Mouse (Mus musculus) limb, embryonic 15.5 days (tissue): ENCODE measurements around the gene Fbxw11. TPM values are rescaled to one million over a fixed set of nuclear protein-coding genes. Genes with fewer than 3 reads are reported as not detected.

Experiments used
- ATAC-seq: fragments of 200-750 bp; cut with Nextera tagmentation; 2 replicates; pipeline ENCODE4 v1.8.0; 2017; ENCODE audit warnings: low read depth, moderate TSS enrichment; ENCODE audit not compliant: insufficient number of reproducible peaks, low FRiP score, low TSS enrichment
- H3K27ac ChIP-seq: fragments of 300-500 bp; sonication (generic); 2 replicates; pipeline ENCODE4 v1.5.1; 2015; ENCODE audit warnings: moderate library complexity, mild to moderate bottlenecking, inconsistent platforms
- H3K27me3 ChIP-seq: fragments of 300-500 bp; sonication (generic); 2 replicates; pipeline ENCODE4 v1.6.1; 2015; ENCODE audit warnings: inconsistent platforms
- H3K36me3 ChIP-seq: fragments of 300-500 bp; sonication (generic); 2 replicates; pipeline ENCODE4 v1.6.1; 2015; ENCODE audit warnings: inconsistent platforms
- H3K4me1 ChIP-seq: fragments of 300-500 bp; sonication (generic); 2 replicates; pipeline ENCODE4 v1.6.1; 2015; ENCODE audit warnings: inconsistent platforms
- H3K4me2 ChIP-seq: fragments of 300-500 bp; sonication (generic); 2 replicates; pipeline ENCODE4 v1.6.1; 2015; ENCODE audit warnings: mild to moderate bottlenecking, inconsistent platforms
- H3K4me3 ChIP-seq: fragments of 300-500 bp; sonication (generic); 2 replicates; pipeline ENCODE4 v1.5.1; 2015; ENCODE audit warnings: mild to moderate bottlenecking, inconsistent platforms
- H3K9ac ChIP-seq: fragments of 300-500 bp; sonication (generic); 2 replicates; pipeline ENCODE4 v1.6.1; 2015; ENCODE audit warnings: inconsistent platforms
- H3K9me3 ChIP-seq: fragments of 300-500 bp; sonication (generic); 2 replicates; pipeline ENCODE4 v1.6.1; 2016; ENCODE audit warnings: inconsistent platforms
- WGBS: fragments of 180-500 bp; shearing (Covaris S2); methylation state at CpG from one replicate; pipeline ENCODE4 v1.1.7; 2015; 5-methylcytosine and 5-hydroxymethylcytosine counted together
- polyA plus RNA-seq: library from polyadenylated mRNA; unstranded; fragments of >200 nt; fragmentation: Nextera tagmentation; extraction: Ambion mirVana; gene quantifications from 2 replicates; pipeline ENCODE4 v1.2.1, GENCODE M21; 2015

Gene Fbxw11
- polyA plus RNA-seq, 1 experiment from 2014 or later, result 76.9 TPM

GRCm38 (mm10) chr11:32746036-32746435, 103.5 kb downstream of the Fbxw11 start:
- Histone ChIP-seq H3K4me2 (no peak overlapping the region), H3K4me1 (peaks cover under 1% of the 10 kb centered on the region), H3K9me3 (no peaks in the 10 kb centered on the region), H3K27me3 (no peaks in the 10 kb centered on the region), H3K27ac (no peak overlapping the region), H3K36me3 (peaks cover 57% of the 10 kb centered on the region), H3K9ac (no peak overlapping the region), H3K4me3 (no peak overlapping the region)
- ATAC-seq, result no peak
- WGBS, result 68% methylated on average over 5 of the region's 5 CpGs

GRCm38 (mm10) chr11:32746475-32746874, 104.0 kb downstream of the Fbxw11 start:
- Histone ChIP-seq H3K36me3 (peaks cover 53% of the 10 kb centered on the region), H3K4me2 (no peak overlapping the region)
- no peak for ATAC-seq

GRCm38 (mm10) chr11:32748800-32749199, 106.3 kb downstream of the Fbxw11 start:
- H3K4me3 ChIP-seq, result no peak overlapping the region
- no peak overlapping the region for H3K27ac ChIP-seq
- no peaks in the 10 kb centered on the region for H3K27me3 ChIP-seq
- peaks cover 36% of the 10 kb centered on the region for H3K36me3 ChIP-seq
- 75% methylated on average over 4 of the region's 4 CpGs for WGBS
- ATAC-seq, result no peak
- peaks cover 16% of the 10 kb centered on the region for H3K4me1 ChIP-seq
- no peaks in the 10 kb centered on the region for H3K9me3 ChIP-seq
- H3K4me2 ChIP-seq, result no peak overlapping the region
- no peak overlapping the region for H3K9ac ChIP-seq

More at GRCm38 (mm10) chr11:32746475-32746874, 104.0 kb downstream of the Fbxw11 start:
- H3K4me1 ChIP-seq, result peaks cover 5% of the 10 kb centered on the region
- no peak overlapping the region for H3K9ac ChIP-seq
- no peak overlapping the region for H3K27ac ChIP-seq
- H3K27me3 ChIP-seq, result no peaks in the 10 kb centered on the region
- H3K9me3 ChIP-seq, result no peaks in the 10 kb centered on the region
- 75% methylated on average over 3 of the region's 3 CpGs for WGBS
- no peak overlapping the region for H3K4me3 ChIP-seq

- no peak for ATAC-seq
- no peak overlapping the region for H3K4me3 ChIP-seq
- WGBS, result 36% methylated on average over 7 of the region's 7 CpGs
- peak overlapping the region; percentile 62 for H3K27ac ChIP-seq
- peaks cover 16% of the 10 kb centered on the region for H3K4me1 ChIP-seq
- no peaks in the 10 kb centered on the region for H3K27me3 ChIP-seq
- no peaks in the 10 kb centered on the region for H3K9me3 ChIP-seq
- H3K9ac ChIP-seq, result no peak overlapping the region
- H3K36me3 ChIP-seq, result peaks cover 10% of the 10 kb centered on the region
- H3K4me2 ChIP-seq, result no peak overlapping the region
These were observed 109.5 kb downstream of the Fbxw11 start for GRCm38 (mm10) chr11:32751863-32752594.

GRCm38 (mm10) chr11:32752595-32752885, 110.0 kb downstream of the Fbxw11 start:
- no peak for ATAC-seq

GRCm38 (mm10) chr11:32753358-32753757, 110.8 kb downstream of the Fbxw11 start:
- Histone ChIP-seq H3K4me2 (no peak overlapping the region), H3K9me3 (no peaks in the 10 kb centered on the region), H3K27me3 (no peaks in the 10 kb centered on the region), H3K4me1 (peaks cover 16% of the 10 kb centered on the region), H3K36me3 (no peaks in the 10 kb centered on the region), H3K27ac (no peak overlapping the region), H3K4me3 (no peak overlapping the region), H3K9ac (no peak overlapping the region)
- WGBS, result 94% methylated on average over 2 of the region's 2 CpGs
- no peak for ATAC-seq

More at GRCm38 (mm10) chr11:32752595-32752885, 110.0 kb downstream of the Fbxw11 start:
- Histone ChIP-seq H3K9ac (no peak overlapping the region), H3K4me2 (no peak overlapping the region), H3K27me3 (no peaks in the 10 kb centered on the region), H3K36me3 (peaks cover 5% of the 10 kb centered on the region; the same call in 1 of the 2 replicates), H3K27ac (peak overlapping the region; percentile 62), H3K4me3 (no peak overlapping the region), H3K4me1 (peaks cover 16% of the 10 kb centered on the region), H3K9me3 (no peaks in the 10 kb centered on the region)
- 84% methylated on average over 5 of the region's 5 CpGs for WGBS

GRCm38 (mm10) chr11:32762773-32763172, 120.2 kb downstream of the Fbxw11 start:
- WGBS, result 49% methylated on average over 3 of the region's 3 CpGs
- no peak for ATAC-seq
- H3K36me3 ChIP-seq, result no peaks in the 10 kb centered on the region

GRCm38 (mm10) chr11:32767496-32768230, 125.1 kb downstream of the Fbxw11 start:
- Histone ChIP-seq H3K9ac (no peak overlapping the region), H3K27me3 (0 out of 2 replicates have a peak, but pooled peaks cover 3% of the 10 kb centered on the region), H3K4me2 (no peak overlapping the region), H3K9me3 (no peaks in the 10 kb centered on the region), H3K36me3 (no peaks in the 10 kb centered on the region), H3K27ac (no peak overlapping the region), H3K4me1 (peaks cover 24% of the 10 kb centered on the region), H3K4me3 (no peak overlapping the region)
- ATAC-seq, result no peak
- WGBS, result 66% methylated on average over 18 of the region's 18 CpGs

More at GRCm38 (mm10) chr11:32762773-32763172, 120.2 kb downstream of the Fbxw11 start:
- Histone ChIP-seq H3K27ac (no peak overlapping the region), H3K4me3 (no peak overlapping the region), H3K4me1 (peaks cover 6% of the 10 kb centered on the region; the same call in 1 of the 2 replicates), H3K9me3 (no peaks in the 10 kb centered on the region), H3K9ac (no peak overlapping the region), H3K4me2 (no peak overlapping the region), H3K27me3 (0 out of 2 replicates have a peak, but pooled peaks cover 3% of the 10 kb centered on the region)

GRCm38 (mm10) chr11:32768642-32769343, 126.3 kb downstream of the Fbxw11 start:
- Histone ChIP-seq H3K9ac (no peak overlapping the region), H3K36me3 (no peaks in the 10 kb centered on the region), H3K9me3 (no peaks in the 10 kb centered on the region), H3K4me2 (no peak overlapping the region), H3K27ac (0 out of 2 replicates have a peak overlapping the region, but pooled peaks have one; percentile 22), H3K4me3 (no peak overlapping the region), H3K4me1 (peaks cover 22% of the 10 kb centered on the region), H3K27me3 (0 out of 2 replicates have a peak, but pooled peaks cover 3% of the 10 kb centered on the region)
- WGBS, result 65% methylated on average over 12 of the region's 12 CpGs
- no peak for ATAC-seq

GRCm38 (mm10) chr11:32780747-32781536, 138.4 kb downstream of the Fbxw11 start:
- H3K4me2 ChIP-seq, result no peak overlapping the region
- no peaks in the 10 kb centered on the region for H3K36me3 ChIP-seq
- ATAC-seq, result 0 out of 2 replicates have a peak, but pooled peaks have one; percentile 37
- no peaks in the 10 kb centered on the region for H3K27me3 ChIP-seq
- no peak overlapping the region for H3K4me3 ChIP-seq
- no peak overlapping the region for H3K9ac ChIP-seq
- peaks cover 18% of the 10 kb centered on the region; the same call in 1 of the 2 replicates for H3K4me1 ChIP-seq
- H3K27ac ChIP-seq, result 0 out of 2 replicates have a peak overlapping the region, but pooled peaks have one; percentile 11
- no peaks in the 10 kb centered on the region for H3K9me3 ChIP-seq
- 43% methylated on average over 11 of the region's 11 CpGs for WGBS
